Mouse (Mus musculus) embryonic facial prominence, embryonic 11.5 days (tissue): ENCODE measurements at regions not wholly inside any gene's neighbourhood (a gene's known extent, or its start where the extent isn't known, plus 50 kb on each side); places are given as distances from the start of the nearest gene placed in this dataset.

Experiments
- ATAC-seq: fragments of 200-750 bp; cut with Nextera tagmentation; replicated peaks from 2 replicates; pipeline ENCODE4 v1.8.0; 2017; ENCODE audit warnings: low read depth; ENCODE audit not compliant: insufficient number of reproducible peaks, low FRiP score, low TSS enrichment
- DNase-seq: peaks from one replicate; pipeline ENCODE4 v3.0.0-alpha.2; 2015; ENCODE audit warnings: low spot score
- H3K27ac ChIP-seq: fragments of 300-500 bp; sonication (generic); replicated peaks from 2 replicates; pipeline ENCODE4 v1.5.1; 2014; ENCODE audit warnings: mild to moderate bottlenecking, low read depth, low read length, control low read depth
- H3K27me3 ChIP-seq: fragments of 300-500 bp; sonication (generic); 2 replicates; pipeline ENCODE4 v1.6.1; 2014; ENCODE audit warnings: mild to moderate bottlenecking, low read length, moderate library complexity, mixed read lengths; ENCODE audit not compliant: control insufficient read depth, insufficient read depth
- H3K36me3 ChIP-seq: fragments of 300-500 bp; sonication (generic); replicated peaks from 2 replicates; pipeline ENCODE4 v1.6.1; 2014; ENCODE audit warnings: low read depth, mild to moderate bottlenecking, low read length, moderate library complexity, mixed read lengths; ENCODE audit not compliant: control insufficient read depth, insufficient read depth
- H3K4me1 ChIP-seq: fragments of 300-500 bp; sonication (generic); 2 replicates; pipeline ENCODE4 v1.6.1; 2014; ENCODE audit warnings: low read length, mixed read lengths; ENCODE audit not compliant: control insufficient read depth, insufficient read depth
- H3K4me2 ChIP-seq: fragments of 300-500 bp; sonication (generic); 2 replicates; pipeline ENCODE4 v1.6.1; 2014; ENCODE audit warnings: low read depth, mild to moderate bottlenecking, control low read depth, low read length, moderate library complexity
- H3K4me3 ChIP-seq: fragments of 300-500 bp; sonication (generic); 2 replicates; pipeline ENCODE4 v1.5.1; 2014; ENCODE audit warnings: low read depth, low read length, control low read depth
- H3K9ac ChIP-seq: fragments of 300-500 bp; sonication (generic); replicated peaks from 2 replicates; pipeline ENCODE4 v1.6.1; 2014; ENCODE audit warnings: mild to moderate bottlenecking, control low read depth, low read length
- H3K9me3 ChIP-seq: fragments of 300-500 bp; sonication (generic); replicated peaks from 2 replicates; pipeline ENCODE4 v1.6.1; 2016; ENCODE audit warnings: mild to moderate bottlenecking, low read length, inconsistent platforms, mixed read lengths; ENCODE audit not compliant: control insufficient read depth
- WGBS: fragments of 180-500 bp; shearing (Covaris S2); extraction: QIAGEN DNeasy Blood & Tissue Kit; methylation state at CpG from one replicate; pipeline ENCODE4 v1.1.7; 2014; 5-methylcytosine and 5-hydroxymethylcytosine counted together

GRCm38 (mm10) chr8:7956745-7957144 is 704.3 kb downstream of the Efnb2 start:
- ATAC-seq (no peak), DNase-seq (no peak)
- Histone ChIP-seq H3K4me2 (no peak overlapping the region), H3K4me1 (no peaks in the 10 kb centered on the region), H3K36me3 (no peaks in the 10 kb centered on the region), H3K27ac (no peak overlapping the region), H3K9ac (no peak overlapping the region), H3K27me3 (no peaks in the 10 kb centered on the region), H3K9me3 (no peaks in the 10 kb centered on the region), H3K4me3 (no peak overlapping the region)

GRCm38 (mm10) chr8:7954851-7955250 is 706.2 kb downstream of the Efnb2 start:
- ATAC-seq (no peak), DNase-seq (no peak)
- Histone ChIP-seq H3K9me3 (no peaks in the 10 kb centered on the region), H3K4me3 (no peak overlapping the region), H3K36me3 (no peaks in the 10 kb centered on the region), H3K27me3 (no peaks in the 10 kb centered on the region), H3K4me2 (no peak overlapping the region), H3K9ac (no peak overlapping the region), H3K4me1 (no peaks in the 10 kb centered on the region), H3K27ac (no peak overlapping the region)
- 88% methylated on average over 3 of the region's 3 CpGs for WGBS

- no peak for DNase-seq
- no peak overlapping the region for H3K4me2 ChIP-seq
- H3K4me1 ChIP-seq, result no peaks in the 10 kb centered on the region
- no peaks in the 10 kb centered on the region for H3K27me3 ChIP-seq
- no peak for ATAC-seq
- H3K9me3 ChIP-seq, result no peaks in the 10 kb centered on the region
- H3K4me3 ChIP-seq, result no peak overlapping the region
- no peak overlapping the region for H3K9ac ChIP-seq
- no peak overlapping the region for H3K27ac ChIP-seq
- WGBS, result 89% methylated on average over 10 of the region's 10 CpGs
- no peaks in the 10 kb centered on the region for H3K36me3 ChIP-seq
Measured at GRCm38 (mm10) chr8:7945966-7946775, 714.9 kb downstream of the Efnb2 start.

GRCm38 (mm10) chr8:7936596-7936995 is 724.4 kb downstream of the Efnb2 start:
- Histone ChIP-seq H3K27me3 (no peaks in the 10 kb centered on the region), H3K27ac (no peak overlapping the region), H3K4me2 (no peak overlapping the region), H3K9me3 (no peaks in the 10 kb centered on the region), H3K9ac (no peak overlapping the region), H3K36me3 (no peaks in the 10 kb centered on the region), H3K4me1 (no peaks in the 10 kb centered on the region), H3K4me3 (no peak overlapping the region)
- 86% methylated on average over 2 of the region's 2 CpGs for WGBS
- DNase-seq, result no peak
- no peak for ATAC-seq

GRCm38 (mm10) chr8:7919416-7919815 is 741.6 kb downstream of the Efnb2 start:
- no peaks in the 10 kb centered on the region for H3K4me1 ChIP-seq
- DNase-seq, result no peak
- no peaks in the 10 kb centered on the region for H3K9me3 ChIP-seq
- H3K4me3 ChIP-seq, result no peak overlapping the region
- no peaks in the 10 kb centered on the region for H3K36me3 ChIP-seq
- H3K4me2 ChIP-seq, result no peak overlapping the region
- H3K27me3 ChIP-seq, result no peaks in the 10 kb centered on the region
- H3K9ac ChIP-seq, result no peak overlapping the region
- WGBS, result 77% methylated on average over 8 of the region's 8 CpGs
- no peak for ATAC-seq
- H3K27ac ChIP-seq, result no peak overlapping the region

- no peak overlapping the region for H3K9ac ChIP-seq
- no peaks in the 10 kb centered on the region for H3K27me3 ChIP-seq
- DNase-seq, result no peak
- H3K4me1 ChIP-seq, result no peaks in the 10 kb centered on the region
- ATAC-seq, result no peak
- H3K4me2 ChIP-seq, result no peak overlapping the region
- 76% methylated on average over 3 of the region's 3 CpGs for WGBS
- no peaks in the 10 kb centered on the region for H3K9me3 ChIP-seq
- H3K27ac ChIP-seq, result no peak overlapping the region
- H3K36me3 ChIP-seq, result no peaks in the 10 kb centered on the region
- no peak overlapping the region for H3K4me3 ChIP-seq
Measured at GRCm38 (mm10) chr8:7894338-7894737, 766.7 kb downstream of the Efnb2 start.

- ATAC-seq (no peak), DNase-seq (no peak)
Measured at GRCm38 (mm10) chr8:7853169-7853568, 807.9 kb downstream of the Efnb2 start.

GRCm38 (mm10) chr8:7850573-7850972 is 810.5 kb downstream of the Efnb2 start:
- H3K36me3 ChIP-seq, result no peaks in the 10 kb centered on the region
- no peak for DNase-seq

More at GRCm38 (mm10) chr8:7853169-7853568, 807.9 kb downstream of the Efnb2 start:
- no peaks in the 10 kb centered on the region for H3K4me1 ChIP-seq
- H3K36me3 ChIP-seq, result no peaks in the 10 kb centered on the region
- no peak overlapping the region for H3K4me2 ChIP-seq
- no peak overlapping the region for H3K4me3 ChIP-seq
- 91% methylated on average over 1 of the region's 1 CpGs for WGBS
- no peaks in the 10 kb centered on the region for H3K9me3 ChIP-seq
- H3K9ac ChIP-seq, result no peak overlapping the region
- no peaks in the 10 kb centered on the region for H3K27me3 ChIP-seq
- H3K27ac ChIP-seq, result no peak overlapping the region

More at GRCm38 (mm10) chr8:7850573-7850972, 810.5 kb downstream of the Efnb2 start:
- Histone ChIP-seq H3K27ac (no peak overlapping the region), H3K9me3 (no peaks in the 10 kb centered on the region), H3K4me3 (no peak overlapping the region), H3K4me2 (no peak overlapping the region), H3K9ac (no peak overlapping the region), H3K27me3 (no peaks in the 10 kb centered on the region), H3K4me1 (no peaks in the 10 kb centered on the region)
- ATAC-seq, result no peak
